11 mouse cellular contexts compared by ENCODE assay signal in genomic region chr14:8641650-8642279, GRCm38 (mm10). TPM values are rescaled to one million over a fixed set of nuclear protein-coding genes. Genes with fewer than 3 reads are reported as not detected.
A peak's percentile ranks its signal among the peaks of the same experiment; 100 is the strongest.
DNase-seq lines count a peak whose midpoint lies in the region; TF ChIP-seq lines count a peak whose summit lies in the region.
"Had no signal": no experiment of that assay in that cellular context is flagged by ENCODE, and none has a peak within 500 bp of the region (broad histone marks: within the 10 kb centered on the region; RNA-seq: fewer than 3 reads in every experiment).

No protein-coding gene starts in this region.

- peak; percentile 82 for DNase-seq in heart, adult 11 months
- DNase-seq in heart, postnatal 25 days (ENCODE audit: low spot score) = no peak
- peak; percentile 31 for DNase-seq in thymus, adult 2 months
- no peak for DNase-seq in thymus, postnatal 4 days
- DNase-seq in lung, postnatal 25 days (ENCODE audit: low spot score) = peak; percentile 10
- no peak for DNase-seq in left cerebral cortex, postnatal 4 days
- no peak for DNase-seq in gastrocnemius, adult 18-20 months (ENCODE audit: low spot score)
- DNase-seq in cerebellum, adult 8-10 months = no peak
- DNase-seq: B cell, adult 2 months had no signal

- 28% methylated on average over 9 of the region's 9 CpGs for WGBS in thymus, adult 2 months

- TF ChIP-seq CTCF in thymus, adult 2 months (IDR thresholded peaks at IDR 0.05; ENCODE audit: borderline replicate concordance, control insufficient read depth, extremely low read depth, insufficient read depth, low read length, poor library complexity) = no peak

- no peak overlapping the region for H3K4me3 ChIP-seq in thymus, adult 2 months (ENCODE audit: control insufficient read depth, insufficient read depth, low read length)
- H3K4me3 ChIP-seq: hindbrain, embryonic 12.5 days; midbrain, embryonic 13.5 days had no signal

- intact Hi-C loops in heart, postnatal 25 days (cut with DNase I) = no loop called here
- intact Hi-C loops in left cerebral cortex, postnatal 4 days (cut with DNase I) = no loop called here

- H3K27me3 ChIP-seq in thymus, adult 2 months (ENCODE audit: control insufficient read depth, insufficient read depth, low read length) = no peaks in the 10 kb centered on the region
- H3K27me3 ChIP-seq: hindbrain, embryonic 12.5 days; midbrain, embryonic 13.5 days had no signal

- no peak overlapping the region for H3K27ac ChIP-seq in thymus, adult 2 months (ENCODE audit: control insufficient read depth, insufficient read depth, low read length)
- H3K27ac ChIP-seq: hindbrain, embryonic 12.5 days; midbrain, embryonic 13.5 days had no signal

- TF ChIP-seq POLR2A in thymus, adult 2 months (IDR thresholded peaks at IDR 0.05; ENCODE audit: control insufficient read depth, extremely low read depth, insufficient read depth, low read length, poor library complexity) = no peak

- no peaks in the 10 kb centered on the region for H3K36me3 ChIP-seq in thymus, adult 2 months (ENCODE audit: control insufficient read depth, insufficient read depth, low read length)
- H3K36me3 ChIP-seq: hindbrain, embryonic 12.5 days; midbrain, embryonic 13.5 days had no signal

- peaks cover 16% of the 10 kb centered on the region for H3K4me1 ChIP-seq in thymus, adult 2 months (replicated peaks; ENCODE audit: control insufficient read depth, insufficient read depth, low read length)
- H3K4me1 ChIP-seq: hindbrain, embryonic 12.5 days had no signal

RNA-seq across cellular contexts. Expression of gene 4930452B06Rik, which starts 24.3 kb away (rescaled TPM):
- total RNA-seq in heart, postnatal 25 days (2021) = 1 to 10 TPM; 2.1 to 2.3 TPM
- polyA plus RNA-seq in thymus, adult 2 months (2012; rRNA removed) = 1.1 and 1.4 TPM in 2 replicates
- 10 to 100 TPM; 10.8 to 11.1 TPM for total RNA-seq in left cerebral cortex, postnatal 4 days (2021)
- total RNA-seq in gastrocnemius, adult 18-20 months (2021) = not detected

Comparison
In these comparisons a context has a peak if more than half of its experiments do, and no peak if none do; other contexts are left out.
1. DNase-seq: peak in heart, adult 11 months (single experiment), thymus, adult 2 months (single experiment) and lung, postnatal 25 days (single experiment); none in heart, postnatal 25 days (single experiment), thymus, postnatal 4 days (single experiment), left cerebral cortex, postnatal 4 days (single experiment), gastrocnemius, adult 18-20 months (single experiment) and cerebellum, adult 8-10 months (single experiment).